Mouse (Mus musculus): ENCODE measurements around the gene Adamtsl1. TPM values are rescaled to one million over a fixed set of nuclear protein-coding genes. Genes with fewer than 3 reads are reported as not detected.

Adamtsl1 gene
- polyA plus RNA-seq, 1 experiment from 2014 or later, result 22.0 TPM

- no peaks in the 10 kb centered on the region for H3K27me3 ChIP-seq (replicated peaks)
- no peaks in the 10 kb centered on the region for H3K9me3 ChIP-seq
- no peaks in the 10 kb centered on the region for H3K36me3 ChIP-seq
- no peak overlapping the region for H3K4me3 ChIP-seq
- no peak overlapping the region for H3K27ac ChIP-seq
- H3K4me1 ChIP-seq, result no peaks in the 10 kb centered on the region
- ATAC-seq (ENCODE audit: low FRiP score, low read depth), result no peak
- WGBS, result 86% methylated on average over 4 of the region's 4 CpGs
- no peak overlapping the region for H3K9ac ChIP-seq
- H3K4me2 ChIP-seq (replicated peaks), result no peak overlapping the region
These were observed 172.2 kb downstream of the Adamtsl1 start for GRCm38 (mm10) chr4:85686160-85686559.

DNA sequence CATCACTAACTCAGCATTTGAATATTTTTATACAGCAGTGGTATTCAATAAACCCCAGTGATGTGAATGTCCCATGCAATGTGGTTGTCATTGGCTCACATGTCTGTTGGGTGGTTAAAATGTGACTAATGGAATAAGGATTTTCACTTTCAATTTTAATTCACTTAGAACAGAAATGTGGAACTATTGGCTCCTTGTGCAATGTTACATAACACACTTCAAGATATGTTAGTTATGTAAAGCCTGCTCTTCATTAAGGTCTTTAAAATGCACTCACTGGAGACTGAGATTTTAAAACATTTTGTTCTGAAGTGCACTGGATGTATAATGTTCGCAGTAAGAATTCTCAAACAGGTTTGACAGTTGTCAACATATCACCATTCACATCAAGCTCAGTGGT is 181.3 kb downstream of the Adamtsl1 start:
- Histone ChIP-seq H3K4me3 (no peak overlapping the region), H3K27me3 (replicated peaks) (no peaks in the 10 kb centered on the region), H3K9me3 (0 out of 2 replicates have a peak, but pooled peaks cover 3% of the 10 kb centered on the region), H3K36me3 (no peaks in the 10 kb centered on the region), H3K4me1 (no peaks in the 10 kb centered on the region), H3K4me2 (replicated peaks) (no peak overlapping the region), H3K9ac (no peak overlapping the region), H3K27ac (no peak overlapping the region)
- 92% methylated on average over 1 of the region's 1 CpGs for whole genome bisulfite sequencing
- ATAC-seq (ENCODE audit: low FRiP score, low read depth), result no peak

DNA sequence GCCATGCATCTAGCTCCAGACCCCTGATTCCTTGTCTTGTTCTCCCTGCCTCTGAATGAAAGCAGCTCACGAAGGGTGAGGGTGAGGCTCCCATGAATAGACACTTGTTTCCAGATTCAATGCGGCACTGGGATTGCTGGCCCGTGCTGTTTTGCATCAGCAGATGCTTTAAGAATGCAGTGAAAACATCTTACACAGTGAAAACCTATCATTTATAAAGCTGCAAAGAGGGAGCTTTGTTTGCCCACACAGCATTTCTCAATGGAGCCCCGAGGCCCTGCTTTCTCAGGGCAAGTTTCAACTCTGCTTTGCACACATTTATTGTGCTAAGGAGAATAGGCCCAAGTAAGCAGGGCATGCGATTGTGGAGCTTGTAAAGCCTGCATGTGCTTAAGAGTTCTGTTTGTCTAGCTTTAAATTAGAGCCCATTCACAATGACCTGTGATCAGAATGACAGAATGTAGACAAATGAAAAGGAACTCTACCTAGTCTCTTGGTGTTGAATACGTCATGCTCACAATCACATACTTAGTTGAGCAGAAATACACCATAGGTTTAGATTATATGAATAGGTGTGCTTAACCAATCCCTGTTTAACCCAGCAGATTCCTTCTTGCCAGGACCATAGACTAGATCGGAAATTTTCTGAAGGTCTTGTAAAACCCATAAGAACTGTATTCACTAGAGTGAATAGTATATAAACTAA is 193.5 kb downstream of the Adamtsl1 start:
- H3K4me1 ChIP-seq, result peaks cover 9% of the 10 kb centered on the region; the same call in 1 of the 2 replicates
- no peak overlapping the region for H3K4me3 ChIP-seq
- H3K4me2 ChIP-seq (replicated peaks), result no peak overlapping the region
- no peak overlapping the region for H3K9ac ChIP-seq
- H3K27me3 ChIP-seq (replicated peaks), result no peaks in the 10 kb centered on the region
- WGBS, result 29% methylated on average over 7 of the region's 7 CpGs
- ATAC-seq (ENCODE audit: low FRiP score, low read depth), result peak; percentile 89
- H3K36me3 ChIP-seq, result no peaks in the 10 kb centered on the region
- H3K27ac ChIP-seq, result 0 out of 2 replicates have a peak overlapping the region, but pooled peaks have one; percentile 10
- H3K9me3 ChIP-seq, result no peaks in the 10 kb centered on the region

DNA sequence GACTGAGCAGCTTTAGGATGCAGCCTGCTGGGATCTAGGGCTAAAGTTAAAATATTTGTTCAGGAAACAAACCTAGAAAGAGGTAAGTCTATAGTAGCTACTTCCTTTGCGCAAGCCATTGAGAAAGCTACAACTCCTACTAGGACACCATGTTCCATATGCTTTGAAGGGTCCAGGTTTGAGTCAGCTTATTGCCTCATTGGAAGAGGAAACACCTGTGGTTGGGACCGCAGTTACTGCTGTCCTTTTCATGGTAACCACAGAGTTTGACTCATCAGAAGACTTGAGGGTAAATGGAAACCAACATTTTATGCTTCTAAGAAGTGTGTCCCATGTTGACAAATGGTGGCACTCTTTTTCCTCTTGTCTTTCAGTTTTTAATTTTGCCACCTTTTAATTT is 195.7 kb downstream of the Adamtsl1 start:
- H3K4me2 ChIP-seq (replicated peaks), result no peak overlapping the region
- H3K9me3 ChIP-seq, result no peaks in the 10 kb centered on the region
- H3K27ac ChIP-seq, result no peak overlapping the region
- no peak for ATAC-seq (ENCODE audit: low FRiP score, low read depth)
- no peaks in the 10 kb centered on the region for H3K36me3 ChIP-seq
- 96% methylated on average over 2 of the region's 2 CpGs for WGBS
- H3K27me3 ChIP-seq (replicated peaks), result no peaks in the 10 kb centered on the region
- H3K4me1 ChIP-seq, result peaks cover 9% of the 10 kb centered on the region; the same call in 1 of the 2 replicates
- H3K4me3 ChIP-seq, result no peak overlapping the region
- H3K9ac ChIP-seq, result no peak overlapping the region

DNA sequence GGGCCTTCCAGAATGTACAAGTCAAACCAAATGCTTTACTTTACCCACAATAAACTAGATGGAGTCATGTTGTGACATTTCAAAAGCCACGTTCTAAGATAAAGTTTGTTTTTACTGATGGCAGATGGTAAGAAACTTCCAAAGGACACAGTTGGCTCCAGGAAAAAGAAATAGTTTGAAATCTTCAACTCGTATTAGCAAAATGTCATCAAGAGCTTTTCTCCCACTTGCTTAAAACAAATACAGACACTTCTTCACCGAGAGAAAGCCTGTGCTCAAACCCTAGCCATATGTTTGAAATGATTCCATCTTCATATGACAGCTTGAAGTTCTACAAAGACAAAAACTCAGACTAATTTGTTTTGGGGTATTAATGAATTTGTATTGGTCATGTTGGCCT is 211.0 kb downstream of the Adamtsl1 start:
- H3K4me3 ChIP-seq, result no peak overlapping the region
- no peak overlapping the region for H3K9ac ChIP-seq
- no peaks in the 10 kb centered on the region for H3K36me3 ChIP-seq
- no peaks in the 10 kb centered on the region for H3K27me3 ChIP-seq (replicated peaks)
- 81% methylated on average over 3 of the region's 3 CpGs for WGBS
- H3K4me2 ChIP-seq (replicated peaks), result no peak overlapping the region
- no peaks in the 10 kb centered on the region for H3K4me1 ChIP-seq
- no peak for ATAC-seq (ENCODE audit: low FRiP score, low read depth)
- H3K27ac ChIP-seq, result no peak overlapping the region
- H3K9me3 ChIP-seq, result no peaks in the 10 kb centered on the region

DNA sequence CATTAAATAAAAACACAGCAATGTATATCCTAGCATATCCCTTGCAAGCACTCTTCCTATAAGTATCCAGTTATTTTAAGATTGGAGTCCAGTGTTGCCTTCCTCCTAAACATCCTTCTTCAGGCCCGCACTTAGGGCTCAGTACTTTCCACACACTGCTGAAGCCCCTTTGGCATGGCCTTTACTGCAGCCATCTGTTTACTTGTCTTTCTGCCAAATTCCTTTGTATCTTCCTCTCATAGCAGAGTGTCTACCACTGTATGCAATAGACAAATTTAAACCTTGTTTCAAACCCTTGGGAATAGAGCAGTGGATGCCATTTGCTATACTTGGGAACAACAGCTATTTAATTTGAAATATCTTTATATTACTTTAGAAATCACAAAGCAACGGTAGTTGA is 213.8 kb downstream of the Adamtsl1 start:
- 86% methylated on average over 2 of the region's 2 CpGs for WGBS
- H3K4me2 ChIP-seq (replicated peaks), result no peak overlapping the region
- no peaks in the 10 kb centered on the region for H3K9me3 ChIP-seq
- H3K4me1 ChIP-seq, result no peaks in the 10 kb centered on the region
- no peak overlapping the region for H3K4me3 ChIP-seq
- no peak overlapping the region for H3K9ac ChIP-seq
- no peaks in the 10 kb centered on the region for H3K36me3 ChIP-seq
- ATAC-seq (ENCODE audit: low FRiP score, low read depth), result no peak
- H3K27me3 ChIP-seq (replicated peaks), result no peaks in the 10 kb centered on the region
- no peak overlapping the region for H3K27ac ChIP-seq

GRCm38 (mm10) chr4:85728416-85728815 is 214.4 kb downstream of the Adamtsl1 start:
- ATAC-seq (ENCODE audit: low FRiP score, low read depth), result no peak
- no peaks in the 10 kb centered on the region for H3K27me3 ChIP-seq (replicated peaks)
- no peak overlapping the region for H3K9ac ChIP-seq
- WGBS, result 80% methylated on average over 1 of the region's 1 CpGs
- no peaks in the 10 kb centered on the region for H3K9me3 ChIP-seq
- H3K36me3 ChIP-seq, result no peaks in the 10 kb centered on the region
- H3K27ac ChIP-seq, result no peak overlapping the region
- no peak overlapping the region for H3K4me3 ChIP-seq
- no peaks in the 10 kb centered on the region for H3K4me1 ChIP-seq
- H3K4me2 ChIP-seq (replicated peaks), result no peak overlapping the region

DNA sequence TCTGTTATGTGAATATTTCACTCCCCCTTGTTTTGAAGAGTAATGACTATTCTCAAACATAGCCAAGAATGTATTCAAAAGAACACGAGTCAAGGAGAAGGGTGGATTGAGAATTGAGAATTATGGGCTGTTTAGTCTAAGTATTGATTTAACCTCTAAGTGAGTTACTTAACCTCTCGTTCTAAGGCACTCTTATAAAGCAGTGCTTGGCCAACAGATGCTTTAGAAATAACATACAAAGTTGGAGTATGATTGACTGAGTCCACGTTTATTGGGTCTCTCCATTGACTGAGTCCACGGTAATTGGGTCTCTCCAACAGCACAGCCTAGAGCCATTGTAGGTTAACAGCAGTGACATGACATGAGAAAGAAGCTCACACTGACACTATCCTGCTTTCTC is 226.5 kb downstream of the Adamtsl1 start:
- H3K36me3 ChIP-seq, result no peaks in the 10 kb centered on the region
- WGBS, result 81% methylated on average over 4 of the region's 4 CpGs
- ATAC-seq (ENCODE audit: low FRiP score, low read depth), result no peak
- no peak overlapping the region for H3K4me2 ChIP-seq (replicated peaks)
- no peaks in the 10 kb centered on the region for H3K9me3 ChIP-seq
- peaks cover 5% of the 10 kb centered on the region; the same call in 1 of the 2 replicates for H3K4me1 ChIP-seq
- H3K27ac ChIP-seq, result no peak overlapping the region
- H3K4me3 ChIP-seq, result no peak overlapping the region
- H3K9ac ChIP-seq, result no peak overlapping the region
- H3K27me3 ChIP-seq (replicated peaks), result no peaks in the 10 kb centered on the region

- Histone ChIP-seq H3K9ac (no peak overlapping the region), H3K36me3 (no peaks in the 10 kb centered on the region), H3K4me2 (replicated peaks) (no peak overlapping the region), H3K4me3 (no peak overlapping the region), H3K27me3 (replicated peaks) (no peaks in the 10 kb centered on the region), H3K4me1 (peaks cover 5% of the 10 kb centered on the region; the same call in 1 of the 2 replicates), H3K9me3 (no peaks in the 10 kb centered on the region), H3K27ac (no peak overlapping the region)
- WGBS, result 20% methylated on average over 3 of the region's 3 CpGs
- ATAC-seq (ENCODE audit: low FRiP score, low read depth), result no peak
These were observed 227.9 kb downstream of the Adamtsl1 start for GRCm38 (mm10) chr4:85741825-85742391.

- Histone ChIP-seq H3K9ac (no peak overlapping the region), H3K27me3 (replicated peaks) (no peaks in the 10 kb centered on the region), H3K4me1 (peaks cover 5% of the 10 kb centered on the region; the same call in 1 of the 2 replicates), H3K9me3 (no peaks in the 10 kb centered on the region), H3K36me3 (no peaks in the 10 kb centered on the region), H3K27ac (no peak overlapping the region), H3K4me2 (replicated peaks) (no peak overlapping the region), H3K4me3 (no peak overlapping the region)
- ATAC-seq (ENCODE audit: low FRiP score, low read depth), result no peak
- WGBS, result 96% methylated on average over 1 of the region's 1 CpGs
These were observed 229.5 kb downstream of the Adamtsl1 start for GRCm38 (mm10) chr4:85743427-85743826.

DNA sequence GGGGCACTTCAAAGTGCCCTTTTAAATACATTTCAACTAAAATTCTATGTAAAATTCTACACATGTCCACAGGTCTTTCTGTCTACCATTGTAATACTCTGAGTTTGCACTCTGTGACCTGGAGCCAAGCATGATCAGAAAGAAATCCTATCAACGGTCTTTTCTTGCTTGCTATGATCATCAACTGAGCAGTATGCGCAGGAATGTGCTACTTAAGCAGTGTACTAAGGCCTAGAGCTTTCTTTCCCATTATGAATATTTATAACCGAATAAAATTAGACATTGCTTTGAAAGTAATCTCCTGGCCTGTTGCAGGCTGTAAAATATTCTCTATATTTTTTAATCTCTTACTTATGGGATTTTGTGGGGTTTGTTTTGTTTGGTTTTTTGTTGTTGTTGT is 248.7 kb downstream of the Adamtsl1 start:
- H3K9me3 ChIP-seq, result no peaks in the 10 kb centered on the region
- no peaks in the 10 kb centered on the region; the same call in 1 of the 2 replicates for H3K27me3 ChIP-seq (replicated peaks)
- H3K4me3 ChIP-seq, result no peak overlapping the region
- no peak overlapping the region for H3K4me2 ChIP-seq (replicated peaks)
- no peaks in the 10 kb centered on the region for H3K36me3 ChIP-seq
- no peak for ATAC-seq (ENCODE audit: low FRiP score, low read depth)
- no peak overlapping the region for H3K27ac ChIP-seq
- 93% methylated on average over 3 of the region's 3 CpGs for WGBS
- H3K9ac ChIP-seq, result no peak overlapping the region
- no peaks in the 10 kb centered on the region for H3K4me1 ChIP-seq

DNA sequence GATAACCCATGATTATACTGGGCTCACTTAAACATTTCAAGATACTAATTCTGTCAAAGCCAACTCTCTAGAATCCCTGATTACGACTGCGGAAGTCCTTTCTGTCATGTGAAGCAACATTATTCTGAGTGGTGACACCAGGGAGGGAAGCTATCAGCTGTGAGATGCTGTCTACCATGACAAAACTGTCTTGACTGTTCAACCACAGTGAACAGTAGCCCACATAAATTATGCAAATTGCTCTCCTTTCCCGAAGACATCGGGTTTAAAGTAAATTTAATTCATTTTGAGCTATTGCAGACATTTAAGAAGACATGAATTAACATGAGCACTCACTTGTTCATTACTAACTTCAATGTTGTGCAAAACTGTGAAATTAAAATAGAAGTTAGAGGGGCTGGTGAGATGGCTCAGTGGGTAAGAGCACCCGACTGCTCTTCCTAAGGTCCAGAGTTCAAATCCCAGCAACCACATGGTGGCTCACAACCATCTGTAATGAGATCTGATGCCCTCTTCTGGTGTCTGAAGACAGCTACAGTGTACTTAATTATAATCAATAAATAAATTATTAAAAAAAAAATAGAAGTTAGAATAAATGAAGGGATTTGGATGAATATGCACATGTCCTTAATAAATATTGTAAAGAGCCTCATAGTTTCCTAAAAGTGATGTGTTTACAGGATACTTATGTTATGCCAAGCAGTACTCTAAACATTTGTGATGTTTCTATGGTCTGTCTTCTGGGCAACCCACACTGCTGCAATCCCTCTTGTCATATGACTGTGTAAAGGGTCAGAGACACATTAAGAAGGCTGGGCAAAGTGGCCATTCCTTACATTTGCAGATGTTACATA is 249.4 kb downstream of the Adamtsl1 start:
- no peak overlapping the region for H3K27ac ChIP-seq
- no peaks in the 10 kb centered on the region; the same call in 1 of the 2 replicates for H3K27me3 ChIP-seq (replicated peaks)
- no peaks in the 10 kb centered on the region for H3K36me3 ChIP-seq
- ATAC-seq (ENCODE audit: low FRiP score, low read depth), result peak; percentile 37; the same call in 1 of the 2 replicates
- no peaks in the 10 kb centered on the region for H3K9me3 ChIP-seq
- peaks cover 3% of the 10 kb centered on the region; the same call in 1 of the 2 replicates for H3K4me1 ChIP-seq
- H3K9ac ChIP-seq, result no peak overlapping the region
- no peak overlapping the region for H3K4me2 ChIP-seq (replicated peaks)
- WGBS, result 71% methylated on average over 5 of the region's 5 CpGs
- H3K4me3 ChIP-seq, result no peak overlapping the region
